Mouse (Mus musculus) ovary, postnatal 14 days (tissue): ENCODE data around the gene Gng7.

Experiments
- DNase-seq: peaks from one replicate; pipeline ENCODE4 v3.0.0; 2022; ENCODE audit warnings: low spot score

Gng7 gene

GRCm38 (mm10) chr10:80928586-80929298 is 86.0 kb downstream of the Gng7 start:
- peak; percentile 86 for DNase-seq

DNA sequence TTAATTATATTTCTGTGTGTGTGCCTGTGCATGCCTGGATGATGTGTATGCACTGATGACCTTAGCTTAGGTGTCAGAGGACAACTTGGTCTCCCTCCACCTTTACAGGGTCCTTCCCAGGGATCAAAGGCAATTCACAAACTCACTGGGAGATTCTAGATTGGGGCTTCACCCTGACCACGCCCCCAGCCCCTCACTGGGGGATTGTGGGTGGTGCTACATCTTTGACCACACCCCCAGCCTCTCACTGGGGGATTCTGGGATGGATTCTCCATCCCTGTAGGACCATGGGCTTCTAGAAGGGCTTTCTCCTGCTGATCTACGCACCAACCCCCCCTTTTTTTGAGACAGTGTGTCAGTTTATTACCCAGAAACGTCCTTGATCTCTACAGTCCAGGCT is 89.3 kb downstream of the Gng7 start:
- DNase-seq = no peak

- DNase-seq = no peak
Measured at GRCm38 (mm10) chr10:80921923-80922322, 92.8 kb downstream of the Gng7 start.

- DNase-seq = peak; percentile 68
Measured at GRCm38 (mm10) chr10:80917779-80918434, 96.8 kb downstream of the Gng7 start, which contains the start of gene Lmnb2. Gene Lmnb2, minus strand, starts transcription at chr10:80918245.

DNA sequence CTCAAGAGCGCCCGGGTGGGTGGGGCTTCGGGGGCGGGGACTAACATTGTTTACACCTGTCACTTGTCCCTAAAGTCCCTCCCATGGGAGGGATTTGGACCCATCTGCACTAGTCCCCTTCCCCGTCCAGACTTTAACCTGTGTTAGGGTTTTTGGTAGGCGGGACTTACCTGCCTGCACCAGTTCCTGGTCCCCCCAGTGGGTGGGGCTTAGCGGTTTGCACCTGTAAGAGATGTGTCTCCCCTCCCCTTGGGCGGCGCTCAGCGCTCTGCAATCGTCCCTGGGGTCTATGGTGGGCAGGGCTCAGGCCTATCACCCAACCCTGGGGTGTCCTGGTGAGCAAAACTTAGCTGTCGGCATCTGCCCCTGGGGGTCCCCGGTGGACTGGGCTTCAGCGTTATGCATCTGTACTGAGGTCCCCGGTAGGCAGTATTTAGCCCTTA is 97.4 kb downstream of the Gng7 start:
- no peak for DNase-seq

GRCm38 (mm10) chr10:80915736-80916135 is 99.0 kb downstream of the Gng7 start:
- no peak for DNase-seq

DNA sequence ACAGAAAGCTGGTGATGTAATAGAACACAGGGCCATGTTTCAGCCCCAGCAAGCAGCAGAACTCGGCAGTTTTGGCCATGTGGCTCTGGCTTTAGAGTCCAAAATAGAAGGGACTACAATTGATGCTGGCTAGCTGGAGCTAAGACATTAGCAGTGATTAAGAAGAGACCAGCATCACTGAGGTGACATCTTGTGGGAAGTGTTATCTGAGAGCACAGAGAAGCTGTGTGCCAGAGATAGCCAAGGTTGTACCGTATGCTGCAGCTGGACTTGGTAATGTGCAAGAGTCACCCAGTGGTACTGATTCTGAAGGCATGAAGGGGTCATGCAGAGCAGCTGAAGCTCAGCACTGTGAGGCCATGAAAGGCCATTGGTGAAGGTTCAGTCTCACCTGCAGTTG is 99.5 kb downstream of the Gng7 start:
- no peak for DNase-seq

GRCm38 (mm10) chr10:80914253-80914656 is 100.5 kb downstream of the Gng7 start:
- DNase-seq = no peak

- DNase-seq = no peak
Measured at GRCm38 (mm10) chr10:80913364-80914011, 101.3 kb downstream of the Gng7 start.

DNA sequence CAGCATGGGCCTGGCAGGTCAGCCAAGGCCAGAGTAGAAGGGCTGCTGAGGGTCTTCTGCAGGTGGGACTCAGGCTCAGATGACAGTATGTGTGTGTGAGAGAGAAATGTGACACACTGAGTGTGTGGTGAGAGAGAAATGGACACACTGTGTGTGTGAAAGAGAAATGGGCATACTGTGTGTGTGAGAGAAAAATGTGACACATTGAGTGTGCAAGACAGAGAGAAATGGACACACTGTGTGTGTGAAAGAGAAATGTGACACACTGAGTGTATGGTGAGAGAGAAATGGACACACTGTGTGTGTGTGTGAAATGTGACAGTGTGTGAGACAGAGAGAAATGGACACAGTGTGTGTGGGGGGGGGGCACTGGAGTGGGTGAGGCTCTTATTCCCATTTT is 102.9 kb downstream of the Gng7 start:
- no peak for DNase-seq

- no peak for DNase-seq
Measured at GRCm38 (mm10) chr10:80911354-80911753, 103.4 kb downstream of the Gng7 start.

DNA sequence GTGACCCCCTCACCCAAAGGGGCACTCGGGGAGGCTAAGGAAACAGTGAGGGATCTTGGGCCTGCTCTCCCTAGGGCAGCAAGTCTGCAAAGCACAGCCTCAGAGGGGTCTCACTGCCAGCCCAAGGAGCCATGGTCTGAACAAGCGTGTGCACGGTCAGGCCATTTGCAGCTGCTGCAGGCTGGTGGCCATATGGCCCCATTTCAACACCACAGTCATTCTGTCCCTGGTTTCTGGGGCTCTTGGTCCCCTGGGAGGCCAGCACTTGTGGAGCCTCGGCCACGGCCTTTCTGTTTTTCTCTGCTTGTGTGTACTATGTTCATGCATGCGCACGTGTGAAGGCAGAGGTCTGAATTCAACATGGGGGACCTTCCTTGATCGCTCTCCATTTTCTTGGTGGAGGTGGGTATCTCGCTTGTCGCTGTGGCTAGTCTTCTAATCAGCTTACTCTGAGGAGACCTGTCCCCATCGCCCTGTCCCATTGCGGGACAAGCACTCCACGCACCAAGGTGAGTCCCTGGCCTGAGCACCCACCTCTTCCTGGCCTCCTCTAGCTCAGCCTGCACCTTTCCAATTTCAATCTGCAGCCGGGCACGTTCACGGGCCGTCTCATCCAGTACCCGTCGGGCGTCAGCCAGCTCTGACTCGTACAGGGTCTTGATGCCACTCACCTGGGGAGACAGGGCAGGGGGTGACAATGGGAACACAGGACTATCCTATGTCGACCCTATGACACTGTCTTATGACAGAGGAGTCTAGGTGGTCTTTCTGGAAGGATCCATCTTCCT is 105.2 kb downstream of the Gng7 start:
- DNase-seq = no peak

DNA sequence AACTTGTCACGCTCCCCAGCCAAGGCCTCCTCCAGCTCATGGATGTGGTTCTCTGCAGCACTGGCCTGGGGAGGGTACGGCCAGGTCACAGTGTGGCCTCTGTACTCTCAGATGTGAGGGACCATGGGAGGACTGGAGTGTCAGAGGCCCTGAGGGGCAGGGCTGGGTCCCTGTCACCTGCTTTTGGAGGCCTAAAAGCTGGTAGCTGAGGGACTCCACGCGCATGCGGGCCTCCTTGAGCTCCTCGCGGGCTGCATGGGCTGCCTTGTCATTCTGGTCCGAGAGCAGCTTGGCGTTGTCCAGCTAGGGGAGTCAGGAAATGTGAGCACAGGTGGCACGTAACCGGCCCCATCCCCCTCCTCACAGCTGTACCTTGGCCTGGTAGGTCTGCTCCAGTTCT is 110.0 kb downstream of the Gng7 start:
- no peak for DNase-seq

GRCm38 (mm10) chr10:80904004-80904693 is 110.6 kb downstream of the Gng7 start:
- no peak for DNase-seq

- no peak for DNase-seq
Measured at GRCm38 (mm10) chr10:80903282-80903681, 111.5 kb downstream of the Gng7 start.

- DNase-seq = no peak
Measured at GRCm38 (mm10) chr10:80902273-80902940, 112.3 kb downstream of the Gng7 start.

- no peak for DNase-seq
Measured at GRCm38 (mm10) chr10:80901409-80902272, 113.1 kb downstream of the Gng7 start.

- peak; percentile 91 for DNase-seq
Measured at GRCm38 (mm10) chr10:80900318-80901247, 114.2 kb downstream of the Gng7 start, which contains the start of gene Timm13. Gene Timm13, minus strand, starts transcription at chr10:80900969.
